Mouse (Mus musculus): ENCODE data around the gene Slc5a4a.
A peak's percentile ranks its signal among the peaks of the same experiment; 100 is the strongest.

The Slc5a4a gene

GRCm38 (mm10) chr10:76147278-76147677 lies at the start of gene Slc5a4a:
Gene Slc5a4a, plus strand, starts transcription at chr10:76147451.
- no peak for DNase-seq (ENCODE audit: low spot score in 2 of 2)

- DNase-seq (ENCODE audit: low spot score in 2 of 2), result no peak
These were observed 36.4 kb upstream of the Slc5a4a start, which contains the start of gene Slc5a4b for GRCm38 (mm10) chr10:76110861-76111260. Gene Slc5a4b, minus strand, starts transcription at chr10:76110961.

- DNase-seq (ENCODE audit: low spot score in 2 of 2), result peak; percentile 29 to 30
These were observed 29.3 kb upstream of the Slc5a4a start for GRCm38 (mm10) chr10:76117966-76118365.

GRCm38 (mm10) chr10:76118741-76119140 lies 28.5 kb upstream of the Slc5a4a start:
- peak in 1 of 2 experiments; percentile 5 for DNase-seq (ENCODE audit: low spot score in 2 of 2)

GRCm38 (mm10) chr10:76120124-76120711 lies 27.0 kb upstream of the Slc5a4a start:
- no peak for DNase-seq (ENCODE audit: low spot score in 2 of 2)

GRCm38 (mm10) chr10:76121495-76121894 lies 25.8 kb upstream of the Slc5a4a start:
- DNase-seq (ENCODE audit: low spot score in 2 of 2), result no peak

GRCm38 (mm10) chr10:76132506-76132905 lies 14.7 kb upstream of the Slc5a4a start:
- no peak for DNase-seq (ENCODE audit: low spot score in 2 of 2)

GRCm38 (mm10) chr10:76136318-76136717 lies 10.9 kb upstream of the Slc5a4a start:
- DNase-seq (ENCODE audit: low spot score in 2 of 2), result no peak

GRCm38 (mm10) chr10:76146846-76147245 lies 405 bp upstream of the Slc5a4a start:
- DNase-seq (ENCODE audit: low spot score in 2 of 2), result no peak

GRCm38 (mm10) chr10:76155911-76156310 lies 8.7 kb downstream of the Slc5a4a start:
- no peak for DNase-seq (ENCODE audit: low spot score in 2 of 2)

- no peak for DNase-seq (ENCODE audit: low spot score in 2 of 2)
These were observed 10.3 kb downstream of the Slc5a4a start for GRCm38 (mm10) chr10:76157528-76157927.

GRCm38 (mm10) chr10:76158009-76158408 lies 10.8 kb downstream of the Slc5a4a start:
- no peak for DNase-seq (ENCODE audit: low spot score in 2 of 2)

- DNase-seq (ENCODE audit: low spot score in 2 of 2), result no peak
These were observed 27.6 kb downstream of the Slc5a4a start for GRCm38 (mm10) chr10:76174899-76175298.

GRCm38 (mm10) chr10:76185216-76185615 lies 38.0 kb downstream of the Slc5a4a start:
- no peak for DNase-seq (ENCODE audit: low spot score in 2 of 2)

- DNase-seq (ENCODE audit: low spot score in 2 of 2), result no peak
These were observed 40.8 kb downstream of the Slc5a4a start for GRCm38 (mm10) chr10:76188010-76188409.

GRCm38 (mm10) chr10:76201416-76201815 lies 54.2 kb downstream of the Slc5a4a start:
- DNase-seq (ENCODE audit: low spot score in 2 of 2), result no peak

- DNase-seq (ENCODE audit: low spot score in 2 of 2), result peak; percentile 11 to 34
These were observed 54.7 kb downstream of the Slc5a4a start for GRCm38 (mm10) chr10:76201978-76202377.

- DNase-seq (ENCODE audit: low spot score in 2 of 2), result no peak
These were observed 56.6 kb downstream of the Slc5a4a start for GRCm38 (mm10) chr10:76203798-76204283.

- no peak for DNase-seq (ENCODE audit: low spot score in 2 of 2)
These were observed 60.1 kb downstream of the Slc5a4a start for GRCm38 (mm10) chr10:76207262-76207796.

- no peak for DNase-seq (ENCODE audit: low spot score in 2 of 2)
These were observed 62.0 kb downstream of the Slc5a4a start for GRCm38 (mm10) chr10:76209241-76209640.

GRCm38 (mm10) chr10:76210806-76211205 lies 63.6 kb downstream of the Slc5a4a start:
- no peak for DNase-seq (ENCODE audit: low spot score in 2 of 2)

GRCm38 (mm10) chr10:76212121-76212520 lies 64.9 kb downstream of the Slc5a4a start:
- DNase-seq (ENCODE audit: low spot score in 2 of 2), result no peak

- DNase-seq (ENCODE audit: low spot score in 2 of 2), result no peak
These were observed 66.9 kb downstream of the Slc5a4a start for GRCm38 (mm10) chr10:76214161-76214560.
